Mouse (Mus musculus): ENCODE measurements around the gene Dgka.

- peak; percentile 87 for TF ChIP-seq CTCF (IDR thresholded peaks at IDR 0.05; ENCODE audit: low read depth)
- TF ChIP-seq EP300 (optimal IDR thresholded peaks at IDR 0.05): no peak
These were observed 13.6 kb downstream of the Dgka start for GRCm38 (mm10) chr10:128731002-128731433.
